Mouse (Mus musculus): Measurements from ENCODE around the gene Zfp976. TPM values are rescaled to one million over a fixed set of nuclear protein-coding genes. Genes with fewer than 3 reads are reported as not detected.
"Not testable (repeated sequence)": the region's sequence is repeated elsewhere in the genome, so short reads cannot be mapped to it uniquely, and the experiment has no call there.

Zfp976 gene
- 3.7 TPM in 2 replicates for total RNA-seq (2021)
- long read RNA-seq, experiment 1: 0 reads
- long read RNA-seq, experiment 2, partial matches to known transcripts: 0 of 1 reads
- long read RNA-seq, experiment 2, other reads (novel, unspliced or antisense): 1 of 1 reads

- DNase-seq: peak; percentile 79
These were observed at the start of gene Zfp976 for GRCm38 (mm10) chr7:42642152-42643115. TSS of gene Zfp976 (minus strand) at chr7:42642588.

GRCm38 (mm10) chr7:42680081-42680480 is 37.7 kb upstream of the Zfp976 start:
- not testable (repeated sequence) for DNase-seq

DNA sequence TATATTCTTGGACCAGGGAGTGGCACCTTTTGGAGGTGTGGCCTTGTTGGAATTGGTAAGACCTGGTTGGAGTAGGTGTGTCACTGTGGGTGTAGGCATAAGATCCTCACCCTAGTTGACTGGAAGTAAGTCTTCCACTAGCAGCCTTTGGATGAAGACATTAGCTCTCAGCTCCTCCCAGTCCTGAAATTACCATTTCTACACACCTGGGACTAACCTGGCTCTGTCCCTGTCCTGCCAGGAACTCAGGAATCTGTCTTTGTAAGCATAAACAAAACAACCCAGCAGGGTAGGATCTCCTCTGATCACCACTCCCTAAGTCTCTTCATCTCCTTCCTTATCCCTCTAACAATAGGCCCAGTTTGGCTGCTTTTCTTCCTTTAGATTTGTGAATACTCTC is 37.3 kb upstream of the Zfp976 start:
- DNase-seq: not testable (repeated sequence)

GRCm38 (mm10) chr7:42660140-42660539 is 17.8 kb upstream of the Zfp976 start:
- peak; percentile 5 for DNase-seq

DNA sequence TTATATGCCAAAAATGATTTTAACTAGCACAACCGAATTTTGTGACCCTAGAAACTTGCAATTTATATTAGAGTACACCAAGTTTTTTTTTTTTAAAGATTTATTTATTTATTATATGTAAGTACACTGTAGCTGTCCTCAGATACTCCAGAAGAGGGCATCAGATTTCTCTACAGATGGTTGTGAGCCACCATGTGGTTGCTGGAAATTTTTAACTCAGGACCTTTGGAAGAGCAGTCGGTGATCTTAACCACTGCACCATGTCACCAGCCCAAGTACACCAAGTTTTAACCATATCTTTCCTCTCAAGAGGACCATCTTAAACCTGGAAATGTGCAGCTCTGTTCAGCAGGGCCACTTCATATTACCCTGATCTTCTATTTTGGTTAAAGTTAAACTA is 12.8 kb upstream of the Zfp976 start:
- not testable (repeated sequence) for DNase-seq

DNA sequence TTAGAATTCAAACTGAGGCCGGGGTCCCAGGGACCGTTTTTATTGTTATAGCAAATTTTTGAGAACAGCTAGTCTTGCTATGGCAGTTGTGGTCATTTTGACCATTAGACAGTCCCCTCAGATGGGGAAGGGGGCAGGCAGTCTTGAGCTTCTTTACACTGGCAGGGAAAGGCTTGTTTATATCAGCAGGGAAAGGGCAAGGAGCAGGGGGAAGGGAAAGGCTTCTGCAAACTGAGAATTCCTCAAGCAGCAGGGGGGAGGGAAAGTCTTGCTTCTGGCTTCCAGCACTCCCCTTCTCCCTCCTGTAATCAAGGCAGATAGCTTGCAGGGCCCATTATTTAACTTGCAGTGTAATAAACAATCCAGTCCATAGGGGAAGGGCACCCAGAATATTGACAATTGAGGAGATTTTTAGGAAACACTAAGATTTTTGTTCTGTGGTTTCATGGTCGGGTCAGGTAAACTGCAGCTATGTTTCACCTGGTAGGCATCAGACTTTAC is 782 bp upstream of the Zfp976 start:
- DNase-seq: not testable (repeated sequence)

- DNase-seq: not testable (repeated sequence)
These were observed 11.4 kb downstream of the Zfp976 start for GRCm38 (mm10) chr7:42631031-42631430.

DNA sequence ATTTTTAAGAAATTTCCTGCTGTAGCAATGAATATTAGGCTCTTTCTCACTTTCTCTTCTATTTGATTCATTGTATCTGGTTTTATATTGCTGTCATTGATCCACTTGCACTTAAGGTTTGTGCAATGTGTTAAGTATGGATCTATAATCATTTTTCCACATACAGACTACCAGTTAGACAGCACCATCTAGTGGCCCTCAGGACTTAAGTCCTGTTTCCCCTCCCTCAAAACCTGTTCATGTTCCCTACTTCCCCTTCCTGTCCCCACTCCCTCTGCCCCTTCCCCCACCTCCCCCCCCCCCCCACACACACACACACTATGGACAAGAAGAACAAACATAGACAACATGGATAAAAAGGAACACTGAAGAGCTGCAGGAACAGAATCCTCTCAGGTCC is 46.7 kb downstream of the Zfp976 start:
- DNase-seq: not testable (repeated sequence)

DNA sequence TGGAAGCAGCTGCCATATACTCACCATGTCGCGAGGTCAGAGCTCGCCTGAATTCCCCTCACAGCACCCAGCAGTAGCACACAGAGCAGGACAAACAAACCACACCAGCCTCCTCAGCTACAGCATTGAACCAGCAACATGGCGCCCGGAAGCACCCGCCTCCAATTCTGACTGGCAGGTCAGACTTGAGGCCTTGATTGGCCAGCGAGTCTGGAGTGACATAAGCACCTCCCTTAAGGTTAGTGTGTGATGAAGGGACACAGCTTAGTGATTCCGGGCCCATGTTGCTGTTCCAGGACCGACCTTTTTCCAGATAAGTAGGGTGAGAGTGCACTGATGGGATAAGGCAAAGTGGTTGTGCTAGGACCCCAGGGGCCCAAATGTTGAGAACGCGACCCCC is 50.0 kb downstream of the Zfp976 start, which contains the start of gene Zfp977:
Zfp977 (minus strand) TSS at position 135 of the 400 bp plus-strand sequence.
- DNase-seq: not testable (repeated sequence)

DNA sequence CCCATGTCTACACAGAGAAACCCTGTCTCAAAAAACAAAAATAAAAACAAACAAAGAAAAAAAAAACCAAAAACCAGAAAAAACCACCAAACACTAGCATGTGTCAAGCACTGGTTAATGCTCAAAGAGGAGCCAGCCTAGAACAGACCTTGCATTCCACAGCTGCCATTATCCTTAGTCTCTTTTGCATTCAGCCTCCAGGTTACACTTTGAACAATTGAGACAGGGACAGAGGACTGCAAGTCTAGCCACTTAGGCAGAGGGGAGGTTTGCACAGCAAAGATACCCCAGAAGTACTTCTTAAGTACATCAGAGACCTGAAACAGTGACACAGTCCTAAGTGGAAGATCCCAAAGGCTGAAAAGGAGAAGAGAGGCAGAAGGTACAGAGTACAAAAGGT is 51.1 kb downstream of the Zfp976 start:
- DNase-seq: not testable (repeated sequence)

DNA sequence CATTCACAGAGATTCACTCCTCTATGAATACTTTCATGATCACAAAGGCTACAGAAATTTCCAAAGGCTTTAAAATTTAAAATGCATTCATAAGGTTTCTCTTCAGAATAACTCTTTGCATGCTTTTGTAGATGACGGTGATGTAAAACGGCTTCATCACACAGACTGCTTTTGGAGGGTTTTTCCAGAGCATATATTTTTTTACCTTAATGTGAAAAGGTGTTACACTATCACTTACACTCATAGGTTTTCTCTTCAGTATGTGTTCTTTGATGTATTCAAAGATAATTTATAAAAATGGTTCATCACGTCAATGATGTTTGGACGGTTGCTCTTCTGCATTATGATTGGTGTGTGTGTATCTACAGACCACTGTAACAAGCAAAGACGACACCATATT is 63.9 kb downstream of the Zfp976 start, which contains the start of gene Gm21028:
Gm21028 (minus strand) TSS at position 101 of the 400 bp plus-strand sequence.
- DNase-seq: no peak

Small RNAs within 50 kb of the gene (microRNA-seq; reads per million reads assigned to microRNA genes)
- 0 reads per million in 2 experiments for gene Gm24938

Other genes starting within 250 kb of the Zfp976 start
- gene 4933421I07Rik, start 194.5 kb downstream of the Zfp976 start, total RNA-seq (2021): not detected in 2 replicates
- gene Zfp141, start 136.8 kb downstream of the Zfp976 start, total RNA-seq (2021): 15.1 and 15.7 TPM in 2 replicates
- gene Gm21028, start 64.0 kb downstream of the Zfp976 start, total RNA-seq (2021): not detected in 2 replicates
- gene Zfp977, start 50.0 kb downstream of the Zfp976 start, total RNA-seq (2021): 1.2 and 2.0 TPM in 2 replicates
- gene Zfp975, start 50.2 kb upstream of the Zfp976 start, total RNA-seq (2021): 4.6 and 5.3 TPM in 2 replicates
- gene Gm17067, start 84.4 kb upstream of the Zfp976 start, total RNA-seq (2021): 0.11 and 0.52 TPM in 2 replicates
- gene Vmn2r62, start 150.9 kb upstream of the Zfp976 start, total RNA-seq (2021): not detected in 2 replicates
- gene Gm2381, start 224.6 kb upstream of the Zfp976 start, total RNA-seq (2021): 0.07 and 0.11 TPM in 2 replicates

All from adrenal gland, postnatal 14 days (tissue).